ENCODE assay signal across 12 mouse cellular contexts in the genomic region with DNA sequence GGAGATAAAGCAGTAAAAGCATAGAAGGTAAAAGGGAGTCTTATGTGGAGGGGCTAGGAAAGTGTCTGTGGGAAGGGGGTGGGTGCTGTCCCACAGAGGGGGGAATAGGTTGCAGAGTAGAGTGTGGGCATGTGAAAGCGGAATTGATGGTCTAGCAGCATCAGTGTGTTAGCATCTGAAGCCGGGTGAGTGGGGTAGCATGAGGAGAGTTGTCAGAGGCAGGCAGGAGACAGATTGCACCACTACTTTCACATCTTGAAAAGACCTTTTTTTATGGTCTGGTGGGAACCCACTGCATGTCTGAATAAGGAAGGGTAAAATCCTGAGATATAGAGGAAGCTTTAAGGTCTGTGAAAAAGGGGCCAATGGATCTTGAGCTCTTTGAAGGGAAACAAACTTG.
"Had no signal": no experiment of that assay in that cellular context is flagged by ENCODE, and none has a peak within 500 bp of the region (broad histone marks: within the 10 kb centered on the region; RNA-seq: fewer than 3 reads in every experiment).

No protein-coding gene starts in this region.

- DNase-seq: lung, adult 18-20 months; lung, embryonic 14.5 days; lung, postnatal 10 days; lung, postnatal 4 days; midbrain, embryonic 14.5 days; retina, postnatal 1 day; right cerebral cortex, adult 18-20 months; right cerebral cortex, postnatal 25 days; thymus, adult 2 months; thymus, postnatal 25 days; thymus, postnatal 4 days had no signal

- ATAC-seq: midbrain, embryonic 16.5 days had no signal
